Mouse (Mus musculus): ENCODE measurements at regions not wholly inside any gene's neighbourhood (a gene's known extent, or its start where the extent isn't known, plus 50 kb on each side); places are given as distances from the start of the nearest gene placed in this dataset.

DNA sequence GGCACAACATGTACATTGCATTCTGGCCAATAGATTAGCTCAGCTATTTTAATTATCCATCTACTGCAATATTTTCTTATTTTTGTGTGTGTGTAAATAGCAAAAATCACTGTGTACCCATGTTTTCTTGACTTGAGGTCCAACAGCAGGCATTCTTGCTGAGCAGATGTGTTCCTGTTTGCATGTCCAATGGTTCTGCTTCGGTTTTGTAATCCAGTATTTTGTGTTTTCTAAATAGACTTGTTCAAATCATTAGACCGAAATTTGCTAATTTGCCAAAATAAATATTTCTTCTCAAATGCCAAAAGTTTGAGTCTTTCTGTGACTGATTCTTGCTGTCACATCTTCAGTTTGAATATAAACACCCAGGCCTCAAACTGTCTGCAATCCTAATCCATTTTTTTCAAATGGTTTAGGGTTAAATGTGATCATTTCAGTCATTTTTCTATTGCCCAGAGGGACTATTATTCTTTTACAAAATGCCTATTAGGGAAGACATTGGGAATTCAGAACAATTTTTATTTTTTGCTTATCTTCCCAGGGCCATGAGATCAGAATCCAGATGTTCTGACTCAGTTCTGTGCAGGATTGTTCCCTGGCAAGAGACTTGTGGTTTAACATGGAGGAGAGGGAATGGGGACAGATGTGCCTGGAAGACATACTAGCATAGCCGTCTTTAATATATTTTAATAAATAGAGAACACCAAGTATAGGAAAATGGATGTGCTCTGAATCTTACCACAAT lies 341.3 kb upstream of the Adamts5 start:
- TF ChIP-seq CTCF (IDR thresholded peaks at IDR 0.05; ENCODE audit: borderline replicate concordance, insufficient read depth, low read depth, low read length) (no peak), POLR2A (IDR thresholded peaks at IDR 0.05; ENCODE audit: borderline replicate concordance, insufficient read depth, low read length) (no peak)
